Mouse (Mus musculus) urinary bladder, postnatal 0 days (tissue): ENCODE data around the gene Klra8. TPM values are rescaled to one million over a fixed set of nuclear protein-coding genes. Genes with fewer than 3 reads are reported as not detected.

ENCODE experiments used
- polyA plus RNA-seq: library from polyadenylated mRNA; unstranded; fragments of >200 nt; fragmentation: Nextera tagmentation; extraction: Ambion mirVana; gene quantifications from 2 replicates; pipeline ENCODE4 v1.2.1, GENCODE M21; 2015

The Klra8 gene
- polyA plus RNA-seq: not detected in 2 replicates

GRCm38 (mm10) chr6:130129798-130130197, at the start of gene Klra8:
Klra8 (minus strand) TSS chr6:130129898.

GRCm38 (mm10) chr6:130067171-130067570, 62.5 kb downstream of the Klra8 start, which contains the start of gene Klra4:
Klra4 (minus strand) TSS chr6:130067271.

Other genes starting within 250 kb of the Klra8 start
- gene Klra5, start 212.2 kb downstream of the Klra8 start, polyA plus RNA-seq: not detected in 2 replicates
- not detected in 2 replicates for gene Klra6, start 102.9 kb downstream of the Klra8 start, polyA plus RNA-seq
- not detected in 2 replicates for gene Klra4, start 62.6 kb downstream of the Klra8 start, polyA plus RNA-seq
- gene Klra9, start 63.2 kb upstream of the Klra8 start, polyA plus RNA-seq: not detected in 2 replicates
- gene Klra7, start 103.4 kb upstream of the Klra8 start, polyA plus RNA-seq: not detected in 2 replicates
- not detected in 2 replicates for gene Klra10, start 152.0 kb upstream of the Klra8 start, polyA plus RNA-seq
- not detected in 2 replicates for gene Klra3, start 207.7 kb upstream of the Klra8 start, polyA plus RNA-seq